Mouse (Mus musculus): ENCODE data around the gene 9030025P20Rik. TPM values are rescaled to one million over a fixed set of nuclear protein-coding genes. Genes with fewer than 3 reads are reported as not detected.
"Not testable (repeated sequence)": the region's sequence is repeated elsewhere in the genome, so short reads cannot be mapped to it uniquely, and the experiment has no call there.

Gene 9030025P20Rik
- total RNA-seq (2021): 1 to 10 TPM; 2.2 to 2.6 TPM
- long read RNA-seq, experiment 1, partial matches to known transcripts: 5 of 8 reads
- long read RNA-seq, experiment 1, other reads (novel, unspliced or antisense): 3 of 8 reads
- long read RNA-seq, experiment 2, partial matches to known transcripts: 4 of 5 reads
- long read RNA-seq, experiment 2, other reads (novel, unspliced or antisense): 1 of 5 reads

DNA sequence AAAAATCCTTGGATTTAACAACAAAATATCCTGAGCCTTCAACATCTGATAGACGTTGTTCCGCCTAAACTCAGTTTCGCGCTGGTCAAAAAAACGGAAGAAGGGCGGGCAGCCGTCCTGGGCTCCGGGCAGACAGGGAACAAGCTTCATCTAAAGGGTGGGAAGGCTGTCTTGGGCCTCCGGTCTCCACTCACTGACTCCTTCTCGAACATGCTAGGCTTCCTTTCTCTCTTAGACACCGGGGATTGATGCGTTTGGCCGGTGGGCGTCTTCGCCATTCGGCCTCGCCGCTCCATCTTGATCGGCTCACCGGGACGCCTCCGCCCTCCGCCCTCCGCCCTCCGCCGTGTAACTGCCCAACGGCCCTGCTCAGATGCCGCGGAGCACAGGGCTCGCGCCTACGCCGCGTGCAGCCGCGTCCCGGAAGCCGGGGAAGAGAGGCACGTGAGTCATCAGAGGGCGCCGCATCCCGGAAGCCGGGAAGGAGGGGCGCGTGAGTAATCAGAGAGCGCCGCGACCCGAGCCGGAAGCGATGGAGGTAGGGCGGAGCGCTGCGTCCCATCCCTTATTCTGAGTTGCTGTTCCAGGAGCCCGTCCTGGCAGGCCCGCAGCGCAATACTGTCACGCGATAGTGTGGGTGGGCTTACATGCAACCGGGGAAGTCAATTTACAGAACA, at the start of gene 9030025P20Rik, which contains the start of gene Gm3417:
Gene 9030025P20Rik (plus strand): TSS at position 107 of the 677 bp plus-strand sequence.
Gene Gm3417 (minus strand): TSS at position 429 of the 677 bp plus-strand sequence.
- DNase-seq; intact Hi-C loops (cut with DNase I): not testable (repeated sequence)

DNA sequence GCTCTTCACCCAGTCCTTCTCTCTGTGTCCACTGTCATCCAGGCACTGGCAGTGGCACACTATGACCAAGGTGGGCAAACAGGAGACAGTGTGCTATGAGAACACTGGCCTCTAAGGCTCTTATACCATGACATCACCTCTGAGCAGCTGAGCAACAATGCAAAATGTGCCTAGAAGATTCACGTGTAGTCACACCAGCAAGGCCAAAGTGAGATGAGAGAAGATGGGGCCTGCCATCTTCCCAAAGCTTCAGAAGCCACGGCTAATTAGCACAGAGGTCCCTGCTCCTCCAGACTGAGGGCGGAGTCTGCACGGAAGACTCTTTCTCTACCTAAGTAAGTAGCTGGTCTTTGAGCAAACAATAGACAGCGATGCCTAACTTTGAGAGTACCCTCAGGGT, 49.6 kb upstream of the 9030025P20Rik start:
- no peak for DNase-seq

DNA sequence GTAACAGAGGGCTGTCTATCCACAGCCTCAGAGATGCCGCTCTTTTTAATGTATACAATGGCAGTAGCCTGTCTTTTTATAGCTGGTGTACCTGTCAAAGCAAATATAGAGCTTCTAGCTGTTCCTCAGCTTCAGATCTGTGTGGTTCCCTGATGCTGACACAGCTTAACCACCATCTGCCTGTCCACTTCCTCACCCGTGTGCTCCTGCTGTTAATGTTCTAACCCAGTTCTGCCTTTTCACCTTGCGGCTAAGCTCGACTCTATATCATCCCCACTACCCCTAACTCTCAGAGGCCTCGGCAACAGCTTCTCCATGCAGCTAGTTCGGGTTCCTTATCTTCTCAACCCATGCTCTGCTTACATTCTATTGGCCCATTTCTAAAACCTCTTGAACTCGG, 47.6 kb upstream of the 9030025P20Rik start:
- intact Hi-C loops (cut with DNase I): no loop called here
- DNase-seq: no peak

More for the DNA sequence above, 49.6 kb upstream of the 9030025P20Rik start:
- intact Hi-C loops (cut with DNase I): no loop called here

DNA sequence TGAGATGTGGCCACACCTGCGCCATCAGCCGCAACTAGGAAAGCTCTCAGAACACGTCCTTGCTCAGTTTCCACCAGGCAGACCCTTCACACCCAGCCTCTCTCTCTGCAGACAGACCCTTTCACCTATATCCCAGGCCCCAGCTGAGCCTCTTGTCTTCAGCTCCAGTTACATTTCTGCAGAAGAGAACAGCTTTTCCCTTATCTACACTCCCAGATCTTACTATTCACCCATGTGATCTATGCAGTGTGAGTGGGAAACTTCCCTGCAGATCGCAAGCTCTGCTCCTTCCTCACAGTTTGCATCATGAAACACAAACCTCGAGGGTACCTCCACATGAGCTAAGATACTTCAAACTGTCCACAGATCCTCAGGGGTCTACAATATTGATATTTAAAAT, 46.8 kb upstream of the 9030025P20Rik start:
- intact Hi-C loops (cut with DNase I): no loop called here
- no peak for DNase-seq

DNA sequence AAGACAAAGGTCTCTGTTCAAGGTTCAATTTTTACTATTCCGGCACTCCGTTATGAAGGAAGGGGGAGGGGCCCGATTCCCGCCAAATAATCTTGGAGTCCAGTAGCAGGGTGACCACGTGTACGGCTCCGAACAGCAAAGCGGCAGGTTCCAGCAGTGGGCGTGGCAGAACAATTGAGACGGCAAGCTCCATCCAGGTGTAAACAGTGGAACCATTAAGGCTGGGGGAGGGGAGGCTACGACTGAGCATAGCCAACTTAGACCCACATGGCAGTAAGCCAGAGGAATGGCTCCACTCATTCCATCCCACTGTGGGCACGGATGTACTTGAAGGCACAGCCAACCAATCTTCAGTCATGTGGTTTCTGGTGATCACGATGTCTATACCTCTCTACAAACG, 43.0 kb upstream of the 9030025P20Rik start:
- DNase-seq; intact Hi-C loops (cut with DNase I): not testable (repeated sequence)

DNA sequence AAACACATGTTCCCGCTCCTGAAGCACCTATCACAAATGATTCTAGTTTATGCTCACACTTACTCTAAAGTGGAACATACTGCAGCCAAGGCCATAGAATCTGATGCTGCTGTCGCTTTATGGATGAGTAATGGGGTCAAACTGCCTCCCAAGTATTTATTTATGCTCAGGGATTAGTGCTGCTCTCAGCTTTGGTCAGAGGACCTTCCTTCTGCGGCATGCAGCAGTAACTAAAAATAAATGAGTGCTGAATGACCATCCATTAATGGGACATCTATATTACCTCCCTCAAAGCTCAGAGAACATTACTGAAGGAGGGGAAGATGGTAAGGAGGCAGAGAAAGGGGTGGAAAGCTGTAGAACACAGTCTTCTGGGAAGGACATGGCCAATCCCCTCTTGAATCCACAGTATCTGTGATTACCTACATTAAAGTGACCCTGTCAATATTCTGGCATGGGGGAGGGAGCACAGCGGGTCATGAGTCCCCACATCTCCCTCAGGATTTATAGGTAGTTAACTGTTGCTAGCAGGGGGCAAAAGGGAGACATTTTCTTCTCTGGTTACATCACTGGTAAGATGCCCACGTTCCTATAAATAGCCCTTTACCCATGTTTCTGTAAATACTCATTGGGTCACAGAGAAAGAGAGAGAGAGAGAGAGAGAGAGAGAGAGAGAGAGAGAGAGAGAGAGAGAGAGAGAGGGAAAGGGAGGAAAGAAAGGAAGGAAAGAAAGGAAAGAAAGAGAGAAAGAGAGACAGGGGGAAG, 42.2 kb upstream of the 9030025P20Rik start:
- intact Hi-C loops (cut with DNase I): no loop called here
- no peak for DNase-seq

DNA sequence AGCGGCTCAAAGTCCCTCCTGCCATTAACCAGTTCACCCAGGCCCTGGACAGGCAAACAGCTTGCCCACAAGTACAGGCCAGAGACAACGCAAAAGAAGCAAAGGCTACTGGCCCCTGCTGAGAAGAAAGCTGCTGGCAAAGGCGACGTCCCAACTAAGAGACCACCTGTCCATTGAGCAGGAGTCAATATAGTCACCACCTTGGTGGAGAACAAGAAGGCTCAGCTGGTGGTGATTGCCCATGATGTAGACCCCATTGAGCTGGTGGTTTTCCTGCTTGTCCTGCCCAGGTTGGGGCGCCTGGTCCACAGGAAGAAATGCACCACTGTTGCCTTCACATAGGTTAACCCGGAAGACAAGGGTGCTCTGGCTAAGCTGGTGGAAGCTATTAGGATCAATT, 36.1 kb upstream of the 9030025P20Rik start:
- intact Hi-C loops (cut with DNase I): not testable (repeated sequence)

DNA sequence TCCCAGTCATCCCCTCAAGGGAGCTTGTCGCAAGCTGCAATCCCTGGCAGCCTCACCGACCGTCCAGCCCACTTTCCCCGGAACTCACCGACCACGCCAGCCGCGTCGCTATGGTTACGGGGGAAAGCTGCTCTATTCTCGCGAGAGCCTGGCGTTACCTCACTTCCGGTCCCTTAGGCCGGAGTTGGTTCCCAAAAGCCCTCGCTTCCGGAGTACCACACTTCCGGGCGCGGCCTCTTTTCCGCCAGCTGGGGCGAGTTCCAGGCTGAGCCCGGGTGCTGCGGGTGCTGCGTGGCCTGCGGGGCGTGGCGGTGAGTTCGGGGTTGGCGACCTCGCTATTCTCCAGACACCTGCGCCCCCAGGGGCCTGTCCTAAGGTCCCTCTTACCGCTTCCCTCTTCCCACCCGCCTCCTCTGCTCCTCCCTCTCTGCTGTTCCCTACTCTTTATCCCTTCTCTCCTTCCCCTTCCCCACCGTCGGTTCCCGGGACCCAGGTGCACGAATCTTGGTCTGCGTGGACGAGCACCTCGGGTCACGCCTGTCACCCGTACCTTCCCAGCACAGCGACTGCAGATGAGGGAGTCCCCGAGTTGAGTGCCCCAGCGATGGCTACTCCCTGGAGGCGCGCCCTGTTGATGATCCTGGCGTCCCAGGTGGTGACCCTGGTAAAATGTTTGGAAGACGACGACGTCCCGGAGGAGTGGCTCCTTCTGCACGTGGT, 35.1 kb upstream of the 9030025P20Rik start, which contains the start of the genes Wdr27 and 1600012H06Rik:
Gene Wdr27 (minus strand): TSS at position 150 of the 720 bp plus-strand sequence.
Gene 1600012H06Rik (plus strand): TSS at position 176 of the 720 bp plus-strand sequence.
- DNase-seq: peak; percentile 99
- intact Hi-C loops (cut with DNase I): no loop called here

More for the DNA sequence above, 36.1 kb upstream of the 9030025P20Rik start:
- DNase-seq: not testable (repeated sequence)

DNA sequence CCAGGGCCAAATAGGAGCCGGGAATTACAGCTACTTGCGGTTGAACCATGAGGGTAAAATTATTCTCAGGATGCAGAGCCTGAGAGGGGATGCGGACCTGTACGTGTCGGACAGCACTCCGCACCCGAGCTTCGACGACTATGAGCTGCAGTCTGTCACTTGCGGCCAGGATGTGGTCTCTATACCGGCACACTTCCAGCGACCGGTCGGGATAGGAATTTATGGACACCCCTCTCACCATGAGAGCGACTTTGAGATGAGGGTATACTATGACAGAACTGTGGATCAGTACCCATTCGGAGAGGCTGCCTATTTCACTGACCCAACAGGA, 34.6 kb upstream of the 9030025P20Rik start:
- DNase-seq: no peak
- intact Hi-C loops (cut with DNase I): no loop called here

DNA sequence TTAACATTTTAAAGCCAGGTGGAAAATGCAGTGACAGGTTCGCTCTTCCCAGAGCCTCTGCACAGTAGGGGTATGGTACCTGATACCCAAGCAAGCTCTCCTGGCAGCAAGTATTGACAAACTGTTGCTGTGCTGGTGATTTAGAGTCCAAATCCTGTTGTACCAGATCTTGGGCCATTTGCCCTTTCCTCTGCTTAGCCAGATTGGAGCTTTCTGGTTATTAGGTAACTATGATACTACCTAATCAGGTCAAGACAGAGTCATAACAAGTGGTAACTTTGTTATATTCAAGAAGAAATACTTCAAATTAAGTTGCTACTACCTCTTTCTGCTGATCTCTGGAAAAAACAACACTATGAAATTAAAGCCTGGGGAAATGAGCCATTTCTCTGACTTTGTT, 33.7 kb upstream of the 9030025P20Rik start:
- DNase-seq: no peak
- intact Hi-C loops (cut with DNase I): no loop called here

DNA sequence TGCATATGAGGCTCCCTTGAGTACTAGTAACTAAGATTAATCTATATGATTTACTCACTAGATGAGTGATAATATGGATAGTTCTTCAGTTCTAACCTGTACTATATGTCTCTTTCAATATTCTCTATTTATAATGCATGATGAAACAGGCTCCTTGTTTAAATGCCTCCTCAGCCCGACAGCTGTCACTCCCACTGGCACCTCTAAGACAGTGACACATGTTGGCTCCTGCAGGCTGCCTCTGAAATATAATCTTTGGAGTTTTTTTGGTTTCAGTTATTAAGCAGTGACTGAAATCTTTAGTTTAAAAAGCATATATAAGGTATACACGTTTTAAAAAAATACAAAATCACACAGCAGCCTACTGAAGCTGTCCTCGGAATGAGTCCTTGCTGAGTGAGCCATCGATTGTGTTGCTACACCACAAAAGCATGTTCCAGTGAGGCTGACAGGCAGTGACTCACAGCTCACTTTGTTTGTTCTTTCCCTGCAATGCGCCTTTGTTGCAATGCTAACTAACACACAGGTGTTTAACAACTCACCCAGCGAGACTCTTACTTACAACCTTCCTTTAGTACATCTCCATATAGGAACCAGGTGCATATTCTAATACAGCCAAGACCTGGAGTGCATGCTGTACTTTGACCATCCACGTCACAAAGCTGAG, 29.0 kb upstream of the 9030025P20Rik start:
- no peak for DNase-seq
- intact Hi-C loops (cut with DNase I): no loop called here

DNA sequence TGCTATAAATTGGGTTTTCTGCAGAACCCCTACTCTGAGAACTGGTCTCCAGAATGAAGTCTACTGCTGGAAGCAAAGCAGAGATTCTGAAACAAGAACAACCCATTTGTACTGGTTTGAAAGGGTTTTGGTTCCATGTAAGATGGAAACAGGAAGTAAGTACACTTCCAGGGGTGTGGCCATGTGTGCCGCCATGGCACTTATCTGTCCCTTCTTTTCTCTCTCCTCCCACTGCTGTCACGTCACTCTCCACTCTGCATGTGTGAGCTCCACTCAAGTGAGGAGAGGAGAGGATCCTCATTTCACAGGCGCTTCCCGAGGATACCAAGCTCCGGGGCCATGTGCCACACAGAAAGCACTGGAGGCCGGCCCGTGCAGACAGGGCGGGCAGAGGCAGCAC, 24.8 kb upstream of the 9030025P20Rik start:
- DNase-seq: no peak
- intact Hi-C loops (cut with DNase I): no loop called here

DNA sequence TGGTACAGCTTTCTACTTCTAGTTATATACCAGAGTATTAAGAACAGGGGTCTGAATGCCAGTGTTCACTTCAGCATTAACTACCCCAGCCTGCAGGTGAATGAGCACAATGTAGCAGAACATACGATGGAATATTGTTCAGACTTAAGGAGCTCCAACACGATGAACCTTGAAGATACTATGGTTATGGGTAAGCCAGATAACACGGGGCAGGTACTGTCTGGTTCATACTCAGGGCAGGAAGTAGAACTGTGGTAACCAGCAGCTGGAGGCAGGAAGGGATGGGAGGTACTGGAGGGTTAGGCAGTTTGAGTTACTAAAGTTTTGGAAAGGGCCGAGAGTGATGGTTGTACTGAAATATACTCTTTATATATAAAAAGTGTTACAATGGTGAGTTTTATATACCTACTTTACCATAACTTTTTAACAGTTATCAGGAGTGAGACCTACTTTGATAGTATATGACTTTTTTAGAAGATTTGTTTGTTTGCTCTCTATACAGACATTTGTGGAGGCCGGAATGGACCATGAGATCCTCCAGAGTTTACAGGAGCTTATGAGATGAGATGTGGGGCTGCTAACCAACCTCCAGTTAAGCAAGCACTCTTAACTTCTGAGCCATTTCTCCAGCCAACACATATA, 19.5 kb upstream of the 9030025P20Rik start:
- no peak for DNase-seq
- intact Hi-C loops (cut with DNase I): no loop called here

DNA sequence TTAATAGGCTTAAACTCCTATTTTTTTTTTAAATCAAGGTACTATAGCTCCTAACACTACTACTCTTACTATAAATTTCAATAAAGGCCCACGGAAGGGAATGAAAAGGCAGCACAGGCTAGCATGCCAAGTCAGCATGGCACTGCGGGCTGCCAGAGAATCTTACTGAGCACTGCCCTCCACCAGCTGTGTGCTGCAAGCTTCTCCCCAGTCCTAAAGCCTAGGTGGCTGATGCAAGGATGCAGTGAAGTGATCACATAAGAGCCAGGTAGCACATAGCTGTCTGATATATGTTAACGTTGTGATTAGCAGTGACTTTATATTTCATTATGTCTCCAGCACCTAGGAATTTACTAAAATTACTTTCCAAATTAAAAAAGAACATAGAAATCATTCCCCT, 18.3 kb upstream of the 9030025P20Rik start:
- intact Hi-C loops (cut with DNase I): no loop called here
- no peak for DNase-seq

DNA sequence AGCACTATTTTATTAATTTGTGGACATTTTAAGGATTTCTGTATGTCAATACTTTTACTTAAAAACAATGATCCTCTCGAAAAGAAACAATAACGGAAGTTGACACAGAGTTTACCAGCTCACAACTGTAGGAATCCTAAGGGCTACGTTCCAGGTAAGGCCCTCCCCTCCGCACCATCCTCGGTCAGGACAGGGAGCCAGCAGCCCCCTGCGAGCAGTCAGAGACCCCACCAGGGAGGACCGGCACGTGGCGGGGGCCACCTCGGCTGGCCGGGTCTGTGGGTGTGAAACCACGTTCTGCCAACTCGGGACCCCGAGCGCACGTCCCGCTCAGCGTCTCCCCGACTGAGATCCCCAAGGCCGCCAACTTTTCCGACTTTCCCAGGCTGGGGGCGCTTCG, 17.7 kb upstream of the 9030025P20Rik start:
- intact Hi-C loops (cut with DNase I): no loop called here
- peak in 1 of 2 experiments; percentile 27 for DNase-seq

DNA sequence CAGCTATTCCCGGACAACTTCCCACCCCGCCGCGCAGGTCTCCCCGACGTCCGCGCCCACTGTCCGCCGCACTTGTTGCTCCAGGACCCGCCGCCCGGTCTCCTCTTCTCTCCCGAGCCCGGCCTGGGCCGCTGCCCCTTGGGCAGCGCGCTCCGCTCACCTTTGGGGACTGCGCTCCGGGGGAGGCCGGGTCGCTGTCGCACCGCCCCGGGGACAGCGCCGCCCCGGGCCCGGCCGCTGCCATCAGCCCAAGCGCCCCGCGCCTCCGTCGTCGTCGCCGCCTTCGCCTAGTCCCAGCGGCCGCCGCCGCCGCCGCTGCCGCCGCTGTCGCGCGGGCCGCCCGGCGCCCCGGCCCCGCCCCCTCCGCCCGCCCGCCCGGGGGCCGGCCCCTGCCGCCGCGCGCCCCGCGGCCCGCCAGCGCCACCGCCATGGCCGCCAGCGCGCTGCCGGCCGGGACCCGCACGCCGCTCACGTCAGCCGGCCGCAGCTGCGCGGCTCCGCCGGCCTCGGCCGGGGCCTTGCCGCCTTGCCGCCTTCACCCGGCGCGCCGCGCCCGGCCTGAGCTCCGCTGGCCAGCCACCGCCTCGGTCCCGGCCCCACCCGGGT, 17.2 kb upstream of the 9030025P20Rik start, which contains the start of gene Phf10:
Gene Phf10 (minus strand): TSS at position 323 of the 606 bp plus-strand sequence.
- intact Hi-C loops (cut with DNase I): not testable (repeated sequence)
- DNase-seq: peak; percentile 16 to 42

DNA sequence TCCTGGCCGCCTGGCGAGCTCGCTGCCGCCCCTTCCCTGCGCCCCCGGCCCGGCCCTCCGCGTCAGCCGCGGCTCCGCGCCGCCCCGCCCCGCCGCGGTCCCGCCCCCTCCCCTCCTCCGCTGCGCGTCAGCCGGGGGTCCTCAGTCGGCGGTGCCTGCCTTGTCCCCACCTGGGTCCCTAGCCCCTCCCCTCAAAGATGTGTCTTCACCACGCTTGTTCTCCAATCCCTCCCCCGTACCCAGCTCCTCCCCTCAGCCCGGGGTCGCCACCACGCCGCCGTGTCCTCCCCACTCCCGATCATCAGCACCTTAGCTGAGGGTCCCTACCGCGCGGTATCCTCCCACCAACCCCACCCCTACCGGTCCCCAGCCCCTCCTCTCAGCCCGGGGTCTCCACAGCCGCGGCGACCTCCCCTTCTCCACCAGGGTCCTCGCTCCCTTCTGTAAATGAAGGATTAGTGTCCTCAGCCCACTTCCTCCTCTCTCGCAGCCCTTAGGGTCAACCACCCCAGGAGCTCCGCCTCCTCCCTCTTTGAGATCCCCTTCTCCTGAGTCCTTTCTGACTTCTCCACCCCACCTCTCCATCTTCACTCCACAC, 16.6 kb upstream of the 9030025P20Rik start:
- DNase-seq; intact Hi-C loops (cut with DNase I): not testable (repeated sequence)

DNA sequence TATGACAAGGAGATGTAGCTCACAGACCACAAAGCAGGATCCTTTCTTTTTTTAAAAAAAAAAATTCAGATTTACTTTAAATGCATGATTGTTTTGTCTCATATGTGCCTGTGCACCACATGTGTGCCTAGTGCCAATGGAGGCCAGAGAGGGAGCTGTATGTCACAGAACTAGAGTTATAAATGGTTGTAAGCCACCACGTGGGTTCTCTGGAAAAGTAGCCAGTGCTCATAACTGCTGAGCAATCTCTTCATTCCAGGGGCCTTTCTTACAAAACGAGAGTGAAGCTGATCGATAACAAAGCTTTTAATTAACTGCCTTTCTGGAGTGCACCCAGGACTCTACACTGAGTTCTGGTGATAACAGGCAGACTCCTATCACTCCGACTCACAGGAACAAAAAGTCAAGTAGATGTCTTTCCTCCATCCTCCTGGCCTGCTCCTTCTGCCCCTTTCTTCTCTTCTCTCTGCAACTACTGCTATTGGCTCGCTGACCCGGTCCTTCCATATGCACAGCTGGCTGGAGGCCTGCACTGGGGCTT, 9.8 kb upstream of the 9030025P20Rik start:
- DNase-seq; intact Hi-C loops (cut with DNase I): not testable (repeated sequence)
